Mouse (Mus musculus) bone marrow macrophage, adult 2 months (primary cell): ENCODE data around the gene Fitm2. TPM values are rescaled to one million over a fixed set of nuclear protein-coding genes. Genes with fewer than 3 reads are reported as not detected.

Experiments
- H3K27ac ChIP-seq: 2 replicates; pipeline ENCODE4 v1.5.1; 2012; ENCODE audit warnings: low read depth, low read length; ENCODE audit not compliant: insufficient read depth
- H3K4me1 ChIP-seq: 2 replicates; pipeline ENCODE4 v1.6.1; 2012; ENCODE audit warnings: low read length; ENCODE audit not compliant: control insufficient read depth, insufficient read depth
- H3K4me3 ChIP-seq: 2 replicates; pipeline ENCODE4 v1.5.1; 2012; ENCODE audit warnings: mild to moderate bottlenecking, low read length, moderate library complexity; ENCODE audit not compliant: insufficient read depth
- CTCF ChIP-seq: IDR thresholded peaks from 2 replicates; pipeline ENCODE4 v1.5.1; 2012; ENCODE audit warnings: low read depth, mild to moderate bottlenecking, low read length, moderate library complexity
- POLR2A ChIP-seq: IDR thresholded peaks from 2 replicates; pipeline ENCODE4 v1.6.1; 2012; ENCODE audit warnings: mild to moderate bottlenecking, low read depth, low read length, borderline replicate concordance
- polyA plus RNA-seq: library from polyadenylated mRNA; stranded (reverse); fragments of >200 nt; gene quantifications from 2 replicates; pipeline ENCODE4 v1.2.4, GENCODE M21; 2012; ENCODE audit not compliant: missing spikeins, insufficient read depth, insufficient read length

Gene Fitm2
- polyA plus RNA-seq, 1 experiment = 2.6 TPM

- Histone ChIP-seq H3K27ac (no peak overlapping the region), H3K4me1 (no peaks in the 10 kb centered on the region), H3K4me3 (no peak overlapping the region)
- TF ChIP-seq CTCF = no peak
- TF ChIP-seq POLR2A = no peak
Measured at GRCm38 (mm10) chr2:163452738-163453137, 19.7 kb downstream of the Fitm2 start.

DNA sequence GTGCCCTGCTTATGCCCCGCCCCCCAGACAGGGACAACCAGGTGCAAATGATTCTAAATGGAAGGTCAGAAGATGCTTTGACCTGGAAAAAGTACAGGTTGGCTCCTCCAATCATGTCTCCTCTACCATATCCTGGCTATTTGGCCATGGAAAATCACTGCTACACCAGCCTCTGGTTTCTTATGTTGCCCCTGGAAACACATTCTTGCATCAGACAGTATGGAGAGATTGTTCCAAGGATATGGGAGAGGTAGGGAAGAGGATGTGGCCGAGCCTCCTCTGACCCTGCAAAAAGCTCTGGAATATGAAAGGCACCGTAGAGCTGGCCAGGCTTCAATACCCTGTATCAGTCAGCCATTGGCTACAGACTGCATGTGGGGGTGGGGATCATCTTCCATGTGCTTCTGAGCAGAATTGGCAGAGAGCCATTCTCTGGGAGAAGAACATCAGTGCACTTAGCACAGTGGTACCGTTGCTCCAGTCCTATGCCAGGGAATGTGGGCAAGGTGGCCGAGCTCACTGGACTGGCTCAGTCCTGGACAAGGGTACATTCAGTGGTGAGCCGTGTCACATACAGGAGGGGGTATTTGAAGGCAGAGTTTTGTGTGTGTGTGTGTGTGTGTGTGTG is 21.6 kb downstream of the Fitm2 start:
- no peak overlapping the region for H3K27ac ChIP-seq
- TF ChIP-seq CTCF (no peak), POLR2A (no peak)
- no peak overlapping the region for H3K4me3 ChIP-seq
- H3K4me1 ChIP-seq = no peaks in the 10 kb centered on the region

GRCm38 (mm10) chr2:163449276-163449675 is 23.2 kb downstream of the Fitm2 start:
- H3K27ac ChIP-seq = no peak overlapping the region
- no peak overlapping the region for H3K4me3 ChIP-seq
- TF ChIP-seq CTCF (no peak), POLR2A (no peak)
- no peaks in the 10 kb centered on the region for H3K4me1 ChIP-seq

DNA sequence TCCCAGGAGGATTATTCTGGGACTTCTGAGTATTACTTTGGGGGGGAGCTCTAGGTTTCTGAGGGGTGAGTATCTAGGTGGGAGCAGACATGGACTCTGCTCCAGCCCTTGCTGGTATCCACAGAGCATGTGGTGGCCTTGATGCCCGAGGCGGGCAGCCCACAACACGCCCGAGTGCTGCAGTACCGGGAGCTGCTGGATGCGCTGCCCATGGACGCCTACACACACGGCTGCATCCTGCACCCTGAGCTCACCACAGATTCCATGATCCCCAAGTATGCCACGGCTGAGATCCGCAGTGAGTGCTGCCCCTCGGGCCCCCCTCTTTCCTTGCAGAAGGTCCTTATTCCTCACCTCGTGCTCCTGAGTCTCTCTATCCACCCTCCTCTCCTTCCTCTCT is 25.1 kb downstream of the Fitm2 start:
- Histone ChIP-seq H3K4me1 (no peaks in the 10 kb centered on the region), H3K27ac (no peak overlapping the region), H3K4me3 (no peak overlapping the region)
- TF ChIP-seq POLR2A (no peak), CTCF (no peak)

DNA sequence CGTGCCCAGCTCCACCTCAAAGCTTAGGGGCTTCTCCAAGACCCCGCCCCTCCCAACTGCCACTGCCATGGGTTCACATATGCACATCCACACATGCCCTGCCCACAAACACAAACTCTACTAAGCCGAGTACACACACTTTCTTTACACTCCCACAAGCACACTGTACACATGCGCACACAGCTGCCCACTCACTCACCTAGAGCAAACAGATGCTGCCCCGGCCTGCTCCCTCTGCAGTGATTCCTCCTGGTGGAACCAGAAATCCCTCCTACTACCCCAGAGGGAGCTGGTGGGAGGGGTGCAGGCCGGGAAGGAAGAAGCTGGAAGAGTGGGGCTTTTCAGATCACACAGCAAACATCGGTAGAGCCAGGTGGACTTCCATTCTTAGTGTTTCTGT is 28.4 kb downstream of the Fitm2 start:
- TF ChIP-seq POLR2A = no peak
- TF ChIP-seq CTCF = no peak
- H3K27ac ChIP-seq = no peak overlapping the region
- H3K4me3 ChIP-seq = no peak overlapping the region
- no peaks in the 10 kb centered on the region for H3K4me1 ChIP-seq

GRCm38 (mm10) chr2:163443543-163443942 is 28.9 kb downstream of the Fitm2 start:
- H3K4me1 ChIP-seq = peaks cover under 1% of the 10 kb centered on the region; the same call in 1 of the 2 replicates
- H3K27ac ChIP-seq = no peak overlapping the region
- H3K4me3 ChIP-seq = no peak overlapping the region
- TF ChIP-seq CTCF = no peak
- TF ChIP-seq POLR2A = no peak

- Histone ChIP-seq H3K4me1 (peaks cover 12% of the 10 kb centered on the region), H3K27ac (no peak overlapping the region), H3K4me3 (no peak overlapping the region)
- TF ChIP-seq POLR2A = no peak
- no peak for TF ChIP-seq CTCF
Measured at GRCm38 (mm10) chr2:163439488-163439887, 32.9 kb downstream of the Fitm2 start.

DNA sequence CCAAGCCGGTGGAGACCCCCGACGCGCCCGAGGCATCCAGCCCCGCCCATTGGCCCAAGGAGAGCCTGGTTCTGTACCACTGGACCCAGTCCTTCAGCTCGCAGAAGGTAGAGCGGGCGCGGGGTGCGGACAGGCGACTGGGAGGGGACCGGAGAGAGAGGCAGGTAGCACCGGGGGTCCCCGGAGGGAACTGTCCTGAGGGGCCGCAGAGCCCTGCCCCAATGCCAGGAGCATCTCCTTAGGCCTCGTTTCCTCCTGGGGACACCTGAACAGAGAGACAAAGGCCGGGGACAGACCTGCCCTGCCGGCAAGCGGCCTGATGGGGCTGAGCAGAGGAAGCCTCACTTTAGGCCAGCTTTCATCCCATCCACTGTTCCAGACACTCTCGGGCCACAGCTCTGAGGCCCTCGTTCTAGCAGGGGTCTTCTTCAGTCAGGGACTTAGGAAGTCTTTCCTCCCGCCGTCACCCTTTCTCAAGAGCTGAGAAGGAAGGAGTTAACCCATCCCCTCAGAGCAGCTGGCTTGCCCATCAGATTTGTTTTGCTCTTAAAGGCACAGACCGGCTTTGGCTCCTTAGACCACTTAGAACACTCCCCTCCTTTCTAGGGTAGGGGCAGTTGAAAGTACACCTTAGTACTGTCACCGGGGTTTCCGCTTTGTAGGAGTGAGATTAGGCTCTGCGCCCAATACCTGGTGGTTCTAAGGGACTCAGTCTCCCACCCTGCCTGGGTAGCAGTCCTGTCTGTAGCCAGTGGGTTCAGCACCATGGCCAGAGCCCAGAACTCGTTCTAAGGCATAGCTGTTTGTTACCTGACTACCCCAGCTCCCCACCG is 33.6 kb downstream of the Fitm2 start:
- peak overlapping the region; percentile 44 for H3K4me3 ChIP-seq
- TF ChIP-seq POLR2A (no peak), CTCF (no peak)
- H3K27ac ChIP-seq = no peak overlapping the region
- peaks cover 18% of the 10 kb centered on the region for H3K4me1 ChIP-seq

- peak within 1 kb of the TSS; percentile 44 for H3K4me3 ChIP-seq
Measured at GRCm38 (mm10) chr2:163438246-163438618, 34.2 kb downstream of the Fitm2 start, which contains the start of gene Gdap1l1. TSS of gene Gdap1l1 (plus strand) at chr2:163438476.

GRCm38 (mm10) chr2:163437800-163438199 is 34.6 kb downstream of the Fitm2 start:
- no peak overlapping the region for H3K4me3 ChIP-seq
- H3K4me1 ChIP-seq = peaks cover 22% of the 10 kb centered on the region
- no peak overlapping the region for H3K27ac ChIP-seq
- no peak for TF ChIP-seq POLR2A
- TF ChIP-seq CTCF = no peak

More at GRCm38 (mm10) chr2:163438246-163438618, 34.2 kb downstream of the Fitm2 start, which contains the start of gene Gdap1l1:
- peaks cover 22% of the 10 kb centered on the region for H3K4me1 ChIP-seq
- H3K27ac ChIP-seq = no peak within 1 kb of the TSS
- no peak for TF ChIP-seq CTCF
- TF ChIP-seq POLR2A = no peak
